Mouse (Mus musculus) CH12.LX (cell line): ENCODE measurements at regions not wholly inside any gene's neighbourhood (a gene's known extent, or its start where the extent isn't known, plus 50 kb on each side); places are given as distances from the start of the nearest gene placed in this dataset.

Experiments
- DNase-seq: peaks from one replicate; pipeline ENCODE4 v3.0.0-alpha.2; 2013; ENCODE audit errors: extremely low read depth
- H3K27ac ChIP-seq: 2 replicates; pipeline ENCODE4 v1.5.1; 2012; ENCODE audit warnings: low read depth, mild to moderate bottlenecking, control low read depth, moderate library complexity; ENCODE audit not compliant: insufficient read depth
- H3K27me3 ChIP-seq: replicated peaks from 2 replicates; pipeline ENCODE3; 2012; ENCODE audit warnings: inconsistent platforms
- H3K36me3 ChIP-seq, 2 experiments: replicated peaks in 1 of 2; 2 replicates each; pipeline versions ENCODE3 to v1.6.1; 2012; ENCODE audit warnings: inconsistent platforms in 1 of 2, low read length in 1 of 2, mild to moderate bottlenecking in 1 of 2, mixed read lengths in 1 of 2, moderate library complexity in 1 of 2; ENCODE audit not compliant: control insufficient read depth in 1 of 2, insufficient read depth in 1 of 2
- H3K4me1 ChIP-seq, 2 experiments: 2 replicates each; pipeline ENCODE4 v1.6.1; 2012; ENCODE audit warnings: inconsistent platforms in 1 of 2, moderate library complexity in 1 of 2; ENCODE audit not compliant: insufficient read depth in 2 of 2, control insufficient read depth in 1 of 2
- H3K4me2 ChIP-seq: 2 replicates; pipeline ENCODE4 v1.6.1; 2012; ENCODE audit warnings: low read depth, mild to moderate bottlenecking, control low read depth; ENCODE audit not compliant: poor library complexity, insufficient read depth, severe bottlenecking
- H3K4me3 ChIP-seq, 3 experiments: fragments of 150-350 bp in 1 of 3; sonication (generic) in 1 of 3; replicated peaks in 1 of 3; 2 replicates each; pipeline versions ENCODE3 to v1.5.1; 2011 to 2012; ENCODE audit warnings: low read depth in 2 of 3, low read length in 2 of 3, mild to moderate bottlenecking in 2 of 3, moderate library complexity in 2 of 3, control low read depth in 1 of 3, improper control_type of control experiment in 1 of 3, inconsistent platforms in 1 of 3, mixed read lengths in 1 of 3; ENCODE audit not compliant: poor library complexity in 1 of 3
- H3K79me2 ChIP-seq: replicated peaks from 2 replicates; pipeline ENCODE4 v1.6.1; 2012; ENCODE audit warnings: mild to moderate bottlenecking, moderate library complexity; ENCODE audit not compliant: control insufficient read depth, poor library complexity, insufficient read depth, severe bottlenecking; ENCODE audit errors: extremely low read depth
- H3K9ac ChIP-seq: 2 replicates; pipeline ENCODE4 v1.6.1; 2012; ENCODE audit warnings: low read depth, mild to moderate bottlenecking, control low read depth, moderate library complexity; ENCODE audit not compliant: insufficient read depth
- H3K9me3 ChIP-seq: replicated peaks from 2 replicates; pipeline ENCODE3; 2012; ENCODE audit warnings: low read length, inconsistent platforms, mixed read lengths
- BHLHE40 ChIP-seq: IDR thresholded peaks from 2 replicates; pipeline ENCODE4 v1.6.1; 2011; ENCODE audit warnings: mild to moderate bottlenecking, low read depth, low read length, improper control_type of control experiment
- CHD1 ChIP-seq: IDR thresholded peaks from 2 replicates; pipeline ENCODE4 v1.6.1; 2012; ENCODE audit warnings: low read depth, low read length, improper control_type of control experiment, inconsistent platforms
- CHD2 ChIP-seq: IDR thresholded peaks from 2 replicates; pipeline ENCODE4 v1.6.1; 2011; ENCODE audit warnings: low read length, improper control_type of control experiment
- E2F4 ChIP-seq: IDR thresholded peaks from 2 replicates; pipeline ENCODE4 v1.6.1; 2011; ENCODE audit warnings: low read depth, low read length, improper control_type of control experiment; ENCODE audit not compliant: insufficient replicate concordance
- ETS1 ChIP-seq: conservative IDR thresholded peaks from 2 replicates; pipeline ENCODE4 v1.6.1; 2012; ENCODE audit warnings: low read depth, mild to moderate bottlenecking, inconsistent platforms, low read length, improper control_type of control experiment, moderate library complexity
- HCFC1 ChIP-seq: IDR thresholded peaks from 2 replicates; pipeline ENCODE4 v1.6.1; 2012; ENCODE audit warnings: low read depth, mild to moderate bottlenecking, inconsistent platforms, low read length, improper control_type of control experiment
- MAX ChIP-seq: IDR thresholded peaks from 2 replicates; pipeline ENCODE4 v1.6.1; 2011; ENCODE audit warnings: low read length, improper control_type of control experiment
- NRF1 ChIP-seq: IDR thresholded peaks from 2 replicates; pipeline ENCODE4 v1.6.1; 2014; ENCODE audit warnings: low read depth, mild to moderate bottlenecking, inconsistent platforms, low read length, improper control_type of control experiment, moderate library complexity
- PAX5 ChIP-seq: IDR thresholded peaks from 2 replicates; pipeline ENCODE4 v1.6.1; 2012; ENCODE audit warnings: low read length, inconsistent platforms, mixed read lengths
- POLR2A ChIP-seq: IDR thresholded peaks from 2 replicates; pipeline ENCODE4 v1.6.1; 2011; ENCODE audit warnings: low read depth, mild to moderate bottlenecking, improper control_type of control experiment, low read length
- POLR2AphosphoS2 ChIP-seq: IDR thresholded peaks from 2 replicates; pipeline ENCODE4 v1.6.1; 2011; ENCODE audit warnings: low read depth, low read length, improper control_type of control experiment
- RAD21 ChIP-seq: IDR thresholded peaks from 2 replicates; pipeline ENCODE4 v1.6.1; 2011; ENCODE audit warnings: low read depth, mild to moderate bottlenecking, low read length, improper control_type of control experiment, moderate library complexity
- RCOR1 ChIP-seq: conservative IDR thresholded peaks from 2 replicates; pipeline ENCODE4 v1.6.1; 2012; ENCODE audit warnings: low read depth, mild to moderate bottlenecking, inconsistent platforms, low read length, improper control_type of control experiment
- SMC3 ChIP-seq: IDR thresholded peaks from 2 replicates; pipeline ENCODE4 v1.6.1; 2011; ENCODE audit warnings: low read depth, low read length, improper control_type of control experiment
- TBP ChIP-seq: conservative IDR thresholded peaks from 2 replicates; pipeline ENCODE4 v1.6.1; 2011; ENCODE audit warnings: low read depth, low read length, improper control_type of control experiment
- UBTF ChIP-seq: IDR thresholded peaks from 2 replicates; pipeline ENCODE4 v1.6.1; 2012; ENCODE audit warnings: low read depth, mild to moderate bottlenecking, inconsistent platforms, low read length, improper control_type of control experiment, moderate library complexity
- ZC3H11A ChIP-seq: IDR thresholded peaks from 2 replicates; pipeline ENCODE4 v1.6.1; 2012; ENCODE audit warnings: low read depth, mild to moderate bottlenecking, inconsistent platforms, low read length, improper control_type of control experiment
- ZMIZ1 ChIP-seq: IDR thresholded peaks from 2 replicates; pipeline ENCODE4 v1.6.1; 2012; ENCODE audit warnings: low read depth, mild to moderate bottlenecking, inconsistent platforms, low read length, improper control_type of control experiment
- dilution Hi-C: fragments of 300-500 bp; cut with MboI; formaldehyde crosslinking; loops from 2 replicates; pipeline ENCODE4 v1.14.3; 2020; ENCODE audit warnings: low sequenced_read_pairs; ENCODE audit not compliant: extremely low pct_unique_long_range_greater_than_20kb, extremely low pct_ligation_motif_present
- in situ Hi-C: fragments of 300-500 bp; cut with MboI; formaldehyde crosslinking; loops from 3 replicates; pipeline ENCODE4 v1.14.3; 2019; ENCODE audit warnings: low sequenced_read_pairs, low pct_ligation_motif_present, low pct_unique_long_range_greater_than_20kb, mixed read lengths

GRCm38 (mm10) chr14:13011099-13011498, 188.2 kb upstream of the Cadps start (continued):
- no peak for TF ChIP-seq UBTF
- no peak for TF ChIP-seq HCFC1
- TF ChIP-seq SMC3 = no peak
- TF ChIP-seq RCOR1 = no peak
- no peak for TF ChIP-seq CHD2
- no peak for TF ChIP-seq CHD1
- TF ChIP-seq ZMIZ1 = no peak
- TF ChIP-seq, all 38 proteins: peak for 8

- no peak overlapping the region for H3K4me3 ChIP-seq
- H3K4me1 ChIP-seq = no peaks in the 10 kb centered on the region
- H3K9me3 ChIP-seq = no peaks in the 10 kb centered on the region
- no peak overlapping the region for H3K4me2 ChIP-seq
- H3K27ac ChIP-seq = no peak overlapping the region
- TF ChIP-seq RAD21 (no peak), MAX (no peak), CHD2 (no peak), CHD1 (no peak), PAX5 (no peak)
- TF ChIP-seq, all 38 proteins: peak for 0
- DNase-seq = no peak
- dilution Hi-C loops = no loop called here
- no peaks in the 10 kb centered on the region for H3K27me3 ChIP-seq
- H3K36me3 ChIP-seq = no peaks in the 10 kb centered on the region
- H3K79me2 ChIP-seq = no peaks in the 10 kb centered on the region
- in situ Hi-C loops = no loop called here
- H3K9ac ChIP-seq = no peak overlapping the region
These were observed 178.3 kb upstream of the Cadps start for GRCm38 (mm10) chr14:13000997-13001699.

- dilution Hi-C loops (no loop called here), in situ Hi-C loops (no loop called here)
- Histone ChIP-seq H3K4me2 (no peak overlapping the region), H3K4me3 (no peak overlapping the region), H3K9ac (no peak overlapping the region), H3K79me2 (no peaks in the 10 kb centered on the region), H3K27ac (no peak overlapping the region), H3K4me1 (no peaks in the 10 kb centered on the region), H3K27me3 (no peaks in the 10 kb centered on the region), H3K36me3 (no peaks in the 10 kb centered on the region), H3K9me3 (no peaks in the 10 kb centered on the region)
- no peak for TF ChIP-seq MAX
- no peak for TF ChIP-seq TBP
- TF ChIP-seq CHD1 = no peak
- TF ChIP-seq POLR2AphosphoS2 = no peak
- no peak for TF ChIP-seq E2F4
- TF ChIP-seq ZMIZ1 = no peak
- TF ChIP-seq ETS1 = no peak
- TF ChIP-seq NRF1 = no peak
- no peak for TF ChIP-seq BHLHE40
- no peak for TF ChIP-seq POLR2A
- TF ChIP-seq PAX5 = no peak
- TF ChIP-seq ZC3H11A = no peak
- no peak for TF ChIP-seq RAD21
- DNase-seq = no peak
These were observed 156.5 kb upstream of the Cadps start for GRCm38 (mm10) chr14:12979416-12979815.
